Mouse (Mus musculus): ENCODE results near the gene Vps8. TPM values are rescaled to one million over a fixed set of nuclear protein-coding genes. Genes with fewer than 3 reads are reported as not detected.

Vps8 gene
- total RNA-seq, 1 experiment from 2014 or later = 27.7 TPM

DNA sequence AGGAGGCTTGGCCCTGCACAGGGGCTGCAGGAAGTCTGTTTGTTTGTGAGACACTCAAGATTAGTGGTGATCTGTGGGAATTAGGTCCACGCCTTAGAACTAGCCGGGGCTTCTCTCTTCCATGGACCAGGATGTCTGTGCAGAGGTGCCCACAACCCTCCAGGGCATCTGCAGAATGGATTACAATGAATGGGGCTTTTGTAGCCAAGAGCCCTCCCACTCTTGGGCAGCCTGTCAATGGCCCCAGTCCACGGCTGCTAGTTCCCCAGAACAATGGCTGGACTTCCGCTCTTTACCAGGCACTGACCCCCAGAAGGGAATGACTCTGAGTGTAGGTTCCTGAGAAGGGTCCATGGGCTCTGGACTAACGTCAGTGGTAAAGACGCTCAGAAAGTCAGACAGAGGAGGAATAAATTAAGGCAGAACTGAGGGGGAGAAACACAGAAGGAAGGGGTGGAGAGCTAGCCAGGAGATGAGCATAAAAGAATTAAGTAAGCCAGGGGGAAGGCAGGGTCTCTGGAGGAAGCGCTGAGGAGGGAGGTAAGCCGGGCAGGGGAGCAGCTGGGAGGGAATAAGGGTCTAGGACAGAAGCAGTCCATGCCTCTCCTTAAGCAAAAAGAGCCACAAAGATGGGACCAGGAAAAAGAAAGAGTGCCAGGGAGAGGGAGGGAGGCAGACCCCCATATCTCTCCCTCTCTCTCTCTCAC lies 24.4 kb upstream of the Vps8 start:
- no peak for ATAC-seq (replicated peaks in 1 of 2; ENCODE audit: insufficient read depth in 1 of 2, low FRiP score in 2 of 2, low TSS enrichment in 1 of 2, low read depth in 1 of 2, poor library complexity in 2 of 2, severe bottlenecking in 2 of 2)

DNA sequence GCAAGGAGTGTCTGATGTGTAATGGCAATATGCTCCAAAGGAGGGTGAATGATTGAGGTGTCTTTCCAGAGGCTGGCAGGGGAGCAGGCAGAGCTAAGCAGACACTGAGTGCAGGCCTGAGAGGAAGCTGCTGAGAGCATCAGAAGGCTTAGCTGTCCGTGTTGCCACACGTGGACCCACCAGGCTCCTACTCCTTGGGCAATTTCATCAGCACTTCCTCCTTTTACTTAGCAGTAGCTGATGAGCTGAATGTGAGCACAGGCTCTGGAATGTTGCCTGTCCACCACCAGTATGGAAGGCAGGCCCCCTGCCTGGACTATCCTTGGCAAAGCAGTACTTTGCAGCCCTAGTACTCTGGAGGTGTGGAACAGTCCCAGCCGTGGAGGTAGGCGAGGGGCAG lies 23.0 kb upstream of the Vps8 start:
- ATAC-seq (replicated peaks in 1 of 2; ENCODE audit: insufficient read depth in 1 of 2, low FRiP score in 2 of 2, low TSS enrichment in 1 of 2, low read depth in 1 of 2, poor library complexity in 2 of 2, severe bottlenecking in 2 of 2) = peak in 1 of 2 experiments; percentile 47; a peak in 1 of 4 replicates

DNA sequence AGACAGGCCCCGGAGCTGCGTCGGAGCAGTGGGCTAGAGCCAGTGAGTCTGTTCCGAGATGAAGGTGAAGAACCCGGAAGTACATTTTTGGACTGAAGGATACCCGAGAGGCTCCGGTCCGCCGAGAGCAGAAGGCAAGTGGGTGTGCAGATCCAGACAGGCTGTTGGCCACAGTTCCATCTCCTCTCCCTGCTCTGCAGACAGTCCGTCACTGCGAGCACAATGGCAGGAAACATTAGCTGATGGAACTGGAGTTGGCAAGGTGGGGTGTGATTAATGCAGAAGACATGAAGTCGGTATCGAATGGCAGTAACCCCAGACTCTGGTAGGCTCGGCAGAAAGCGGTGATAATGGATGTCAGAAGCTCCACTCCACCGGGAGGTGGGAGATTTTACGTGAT lies 20.9 kb upstream of the Vps8 start:
- no peak for ATAC-seq (replicated peaks in 1 of 2; ENCODE audit: insufficient read depth in 1 of 2, low FRiP score in 2 of 2, low TSS enrichment in 1 of 2, low read depth in 1 of 2, poor library complexity in 2 of 2, severe bottlenecking in 2 of 2)

DNA sequence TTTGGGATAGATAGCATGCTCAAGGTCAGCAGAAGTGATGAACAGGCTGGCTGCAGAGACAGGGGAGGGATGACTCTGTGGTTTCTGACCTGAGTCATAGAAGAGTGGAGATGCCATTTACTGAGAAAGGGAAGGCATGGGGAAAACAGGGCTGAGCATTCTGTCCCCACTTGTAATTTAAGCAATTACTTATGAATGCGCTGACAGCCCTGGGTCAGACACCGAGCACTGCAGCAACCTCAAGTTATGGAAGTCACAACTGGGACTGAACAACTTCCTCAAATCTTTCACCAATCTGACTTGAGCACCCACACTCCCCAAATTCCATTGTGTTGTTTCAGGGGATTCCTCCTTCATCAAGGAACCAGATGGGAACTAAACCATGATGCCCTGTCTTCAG lies 19.5 kb upstream of the Vps8 start:
- ATAC-seq (replicated peaks in 1 of 2; ENCODE audit: insufficient read depth in 1 of 2, low FRiP score in 2 of 2, low TSS enrichment in 1 of 2, low read depth in 1 of 2, poor library complexity in 2 of 2, severe bottlenecking in 2 of 2) = 0 out of 4 replicates have a peak, but pooled peaks of 1 of the 2 experiments have one; percentile 37

DNA sequence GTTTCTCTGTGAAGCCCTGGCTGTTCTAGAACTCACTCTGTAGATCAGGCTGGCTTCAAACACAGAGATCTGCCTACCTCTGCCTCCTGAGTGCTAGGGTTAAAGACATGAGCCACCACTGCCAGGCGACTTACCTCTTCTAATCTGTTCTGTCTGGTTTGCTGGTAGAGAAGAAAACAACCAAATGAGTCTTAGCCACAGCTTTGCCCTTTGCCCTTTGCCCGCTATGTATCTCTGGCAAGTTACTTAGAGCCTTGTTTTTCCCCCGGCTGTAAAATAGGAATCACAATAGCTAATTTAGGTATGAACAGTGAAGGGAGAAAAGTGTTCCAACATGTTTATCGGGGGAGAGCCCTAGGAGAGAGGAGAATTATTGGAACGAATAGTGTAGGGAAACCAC lies 18.3 kb upstream of the Vps8 start:
- no peak for ATAC-seq (replicated peaks in 1 of 2; ENCODE audit: insufficient read depth in 1 of 2, low FRiP score in 2 of 2, low TSS enrichment in 1 of 2, low read depth in 1 of 2, poor library complexity in 2 of 2, severe bottlenecking in 2 of 2)

DNA sequence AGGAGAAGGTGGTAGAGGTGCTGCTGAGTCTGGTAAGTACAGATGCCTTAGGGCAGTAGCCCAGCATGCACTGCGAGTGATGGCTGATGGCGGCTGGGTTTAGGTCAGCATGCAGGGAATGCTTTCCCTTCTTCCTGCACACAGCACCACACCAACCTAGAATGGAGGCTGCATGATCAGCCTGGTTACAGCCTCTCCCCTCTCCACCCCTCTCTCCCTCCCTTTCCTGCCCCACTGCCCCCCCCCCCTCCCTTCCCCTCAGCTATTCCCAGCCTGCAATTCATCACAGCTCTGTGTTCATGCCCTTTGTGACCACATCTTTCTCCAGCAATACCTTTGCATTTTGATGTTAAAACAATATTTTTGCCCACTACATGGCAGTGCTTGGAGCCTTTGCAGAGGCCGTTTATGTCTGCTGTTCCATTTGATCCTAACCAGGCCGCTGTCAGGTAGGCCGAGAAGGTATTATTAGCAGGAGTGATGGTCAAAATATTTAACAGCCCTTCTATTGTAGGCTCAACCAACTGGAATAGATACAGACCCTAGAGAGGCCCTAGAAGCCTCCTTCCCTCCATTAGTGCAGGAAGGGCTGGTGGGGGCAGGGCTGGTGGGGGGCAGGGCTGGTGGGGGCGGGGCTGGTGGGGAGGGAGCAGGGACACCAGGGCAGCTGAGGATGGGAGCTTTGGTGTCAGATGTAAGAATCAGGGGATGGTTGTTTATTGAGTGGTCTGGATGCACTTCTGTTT lies 17.5 kb upstream of the Vps8 start:
- no peak for ATAC-seq (replicated peaks in 1 of 2; ENCODE audit: insufficient read depth in 1 of 2, low FRiP score in 2 of 2, low TSS enrichment in 1 of 2, low read depth in 1 of 2, poor library complexity in 2 of 2, severe bottlenecking in 2 of 2)

DNA sequence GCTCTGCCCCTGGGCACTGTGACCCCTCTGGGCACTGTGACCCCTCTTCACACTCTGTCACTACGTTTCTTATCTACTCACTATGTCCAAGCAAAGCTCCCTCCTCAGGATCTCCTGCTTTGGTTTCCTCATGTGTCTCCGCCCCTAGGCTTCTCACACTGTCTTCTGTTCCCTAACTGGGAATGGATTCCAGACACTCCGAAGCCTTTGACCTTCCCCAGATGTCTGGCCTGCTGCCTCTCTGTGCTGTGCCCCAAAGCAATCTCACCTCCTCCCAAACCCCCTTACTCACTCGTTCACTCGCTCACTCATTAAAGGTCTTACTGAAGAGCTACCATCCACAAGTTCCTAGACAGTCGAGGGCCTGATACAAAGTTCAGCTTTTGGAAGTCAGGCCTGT lies 16.8 kb upstream of the Vps8 start:
- ATAC-seq (replicated peaks in 1 of 2; ENCODE audit: insufficient read depth in 1 of 2, low FRiP score in 2 of 2, low TSS enrichment in 1 of 2, low read depth in 1 of 2, poor library complexity in 2 of 2, severe bottlenecking in 2 of 2) = no peak

DNA sequence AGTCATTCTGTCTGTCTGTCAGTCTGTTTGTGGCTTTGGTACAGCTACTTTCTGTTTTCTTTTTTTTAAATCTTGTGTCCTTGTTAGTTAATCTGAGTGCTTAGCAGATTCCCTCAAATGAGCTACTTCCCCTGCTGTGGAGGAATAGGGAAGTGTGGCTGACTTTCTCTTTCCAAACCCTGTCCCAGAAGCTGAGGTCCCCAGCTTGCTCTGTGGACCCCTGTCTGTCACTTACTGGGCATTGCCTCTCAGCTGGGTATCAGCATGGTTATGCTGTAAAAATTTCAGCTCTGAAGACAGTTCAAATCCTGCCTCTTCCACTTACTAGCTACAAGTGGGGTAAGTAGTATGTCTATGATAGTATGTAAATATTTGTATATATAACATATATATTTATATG lies 11.1 kb upstream of the Vps8 start:
- peak; percentile 25 to 57; a peak in 3 of 4 replicates for ATAC-seq (replicated peaks in 1 of 2; ENCODE audit: insufficient read depth in 1 of 2, low FRiP score in 2 of 2, low TSS enrichment in 1 of 2, low read depth in 1 of 2, poor library complexity in 2 of 2, severe bottlenecking in 2 of 2)

DNA sequence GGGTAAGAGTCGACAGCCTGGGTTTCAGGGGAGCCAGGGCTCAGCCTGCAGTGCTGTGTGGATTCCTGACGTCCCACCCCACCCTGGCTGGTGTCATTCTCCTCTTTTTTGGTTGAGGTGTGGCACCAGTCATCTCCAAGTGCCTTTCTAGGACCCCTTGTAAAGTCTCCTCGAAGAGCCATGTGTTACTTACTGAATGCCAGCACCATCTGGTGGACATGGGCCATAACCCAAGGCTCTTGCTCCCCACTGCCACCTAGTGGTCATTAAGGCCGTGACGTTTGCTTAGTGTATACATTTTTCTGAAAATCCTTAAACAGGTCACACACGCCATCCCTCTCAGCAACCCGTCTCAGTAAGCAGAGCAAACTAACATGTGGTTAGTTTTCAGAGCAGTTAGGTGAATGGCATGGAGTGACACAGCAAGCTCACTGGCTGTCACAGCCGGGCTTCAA lies 10.3 kb upstream of the Vps8 start:
- peak; percentile 87 for ATAC-seq (replicated peaks in 1 of 2; ENCODE audit: insufficient read depth in 1 of 2, low FRiP score in 2 of 2, low TSS enrichment in 1 of 2, low read depth in 1 of 2, poor library complexity in 2 of 2, severe bottlenecking in 2 of 2)

DNA sequence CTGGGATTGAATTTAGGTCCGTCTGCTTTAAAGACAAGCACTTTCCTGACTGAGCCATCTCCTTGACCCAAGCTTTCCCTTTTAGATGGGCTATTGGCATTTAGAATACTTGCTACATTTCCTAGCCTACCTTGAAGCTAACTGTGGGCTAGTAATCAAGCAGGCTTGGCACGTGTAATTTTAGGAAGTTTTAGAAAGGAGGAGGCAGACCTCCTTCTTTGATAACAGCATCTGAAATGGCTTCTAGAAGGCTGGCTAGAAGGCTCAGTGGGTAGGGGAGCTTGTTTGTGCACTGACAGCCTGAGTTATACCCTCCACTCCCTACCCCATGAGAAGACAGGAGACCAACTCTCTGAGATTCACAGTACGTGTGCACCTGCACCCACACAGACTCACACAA lies 9.1 kb upstream of the Vps8 start:
- no peak for ATAC-seq (replicated peaks in 1 of 2; ENCODE audit: insufficient read depth in 1 of 2, low FRiP score in 2 of 2, low TSS enrichment in 1 of 2, low read depth in 1 of 2, poor library complexity in 2 of 2, severe bottlenecking in 2 of 2)

DNA sequence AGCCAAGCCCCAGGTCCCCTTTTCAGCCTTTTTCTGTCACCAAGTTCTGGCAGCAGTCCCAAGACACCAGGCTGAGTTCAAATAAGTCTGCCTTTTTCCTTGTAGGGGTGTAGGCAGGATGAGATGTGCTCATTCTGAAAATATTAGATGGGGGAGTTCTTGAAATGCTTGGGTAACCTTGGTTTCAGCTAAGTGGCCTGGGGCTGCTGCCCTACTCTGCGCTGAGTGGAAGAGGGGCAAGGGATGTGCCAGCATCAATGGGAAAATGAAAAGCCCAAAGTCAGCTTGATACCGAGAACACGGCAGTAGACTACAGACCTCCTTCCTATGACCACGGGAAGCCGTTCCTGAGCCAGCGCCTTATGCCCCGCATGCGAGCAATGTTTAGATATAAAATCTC lies 7.8 kb upstream of the Vps8 start:
- ATAC-seq (replicated peaks in 1 of 2; ENCODE audit: insufficient read depth in 1 of 2, low FRiP score in 2 of 2, low TSS enrichment in 1 of 2, low read depth in 1 of 2, poor library complexity in 2 of 2, severe bottlenecking in 2 of 2) = no peak

DNA sequence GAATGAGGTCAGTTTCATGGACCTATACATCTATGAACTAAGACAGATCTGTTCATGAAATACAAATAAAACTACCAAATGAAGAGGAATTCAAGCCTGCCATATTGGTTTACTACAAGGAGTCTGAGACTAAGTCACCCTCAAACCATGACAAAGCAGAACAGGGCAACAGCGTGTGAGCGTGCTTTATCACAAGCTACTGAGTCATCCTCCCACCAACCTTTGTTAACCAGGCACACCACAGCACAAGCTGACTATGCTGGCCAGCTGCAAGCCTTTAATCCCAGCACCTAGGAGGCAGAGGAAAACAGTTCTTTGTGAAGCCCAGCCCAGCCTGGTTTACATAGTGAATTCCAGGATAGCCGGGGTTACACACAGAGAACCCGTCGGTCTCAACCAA lies 4.9 kb upstream of the Vps8 start:
- no peak for ATAC-seq (replicated peaks in 1 of 2; ENCODE audit: insufficient read depth in 1 of 2, low FRiP score in 2 of 2, low TSS enrichment in 1 of 2, low read depth in 1 of 2, poor library complexity in 2 of 2, severe bottlenecking in 2 of 2)

DNA sequence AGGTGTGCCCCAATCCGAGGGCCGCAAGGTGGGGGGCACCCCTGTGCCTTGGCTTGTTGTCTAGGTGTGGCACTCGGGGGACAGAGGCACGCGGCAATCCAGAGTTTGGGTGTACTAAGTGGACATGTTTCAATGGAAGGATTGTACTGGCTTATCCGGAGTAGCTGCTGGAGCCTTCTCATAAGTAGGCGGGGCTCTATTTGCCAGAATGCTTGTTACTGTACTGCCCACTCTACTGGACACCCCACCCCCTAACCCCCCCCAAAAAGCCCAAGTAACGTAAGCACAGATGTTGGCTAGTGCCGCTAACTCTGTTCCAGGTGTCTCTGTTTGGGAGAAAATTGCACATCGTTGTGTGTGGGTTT lies 610 bp downstream of the Vps8 start:
- peak in 1 of 2 experiments; percentile 43; a peak in 2 of 4 replicates for ATAC-seq (replicated peaks in 1 of 2; ENCODE audit: insufficient read depth in 1 of 2, low FRiP score in 2 of 2, low TSS enrichment in 1 of 2, low read depth in 1 of 2, poor library complexity in 2 of 2, severe bottlenecking in 2 of 2)

DNA sequence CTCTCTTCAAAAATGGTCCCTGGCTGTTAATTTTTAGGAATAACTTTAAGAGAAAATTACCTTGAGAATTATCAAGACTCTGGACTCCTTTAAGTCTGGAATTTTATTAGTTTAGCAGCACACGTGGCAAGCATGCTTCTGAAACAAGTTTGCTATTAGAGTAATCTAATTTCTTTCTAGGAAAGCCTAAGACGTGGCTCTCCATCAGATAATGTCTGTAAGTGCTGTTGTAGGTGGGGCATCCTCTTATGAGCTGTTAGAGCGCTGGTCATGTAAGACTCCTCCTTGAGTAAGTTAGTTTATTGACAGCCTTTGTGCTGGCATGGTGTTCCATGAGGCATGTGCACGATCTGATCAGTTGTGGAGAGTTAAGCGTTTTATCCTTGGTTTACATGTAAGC lies 5.2 kb downstream of the Vps8 start:
- ATAC-seq (replicated peaks in 1 of 2; ENCODE audit: insufficient read depth in 1 of 2, low FRiP score in 2 of 2, low TSS enrichment in 1 of 2, low read depth in 1 of 2, poor library complexity in 2 of 2, severe bottlenecking in 2 of 2) = no peak

DNA sequence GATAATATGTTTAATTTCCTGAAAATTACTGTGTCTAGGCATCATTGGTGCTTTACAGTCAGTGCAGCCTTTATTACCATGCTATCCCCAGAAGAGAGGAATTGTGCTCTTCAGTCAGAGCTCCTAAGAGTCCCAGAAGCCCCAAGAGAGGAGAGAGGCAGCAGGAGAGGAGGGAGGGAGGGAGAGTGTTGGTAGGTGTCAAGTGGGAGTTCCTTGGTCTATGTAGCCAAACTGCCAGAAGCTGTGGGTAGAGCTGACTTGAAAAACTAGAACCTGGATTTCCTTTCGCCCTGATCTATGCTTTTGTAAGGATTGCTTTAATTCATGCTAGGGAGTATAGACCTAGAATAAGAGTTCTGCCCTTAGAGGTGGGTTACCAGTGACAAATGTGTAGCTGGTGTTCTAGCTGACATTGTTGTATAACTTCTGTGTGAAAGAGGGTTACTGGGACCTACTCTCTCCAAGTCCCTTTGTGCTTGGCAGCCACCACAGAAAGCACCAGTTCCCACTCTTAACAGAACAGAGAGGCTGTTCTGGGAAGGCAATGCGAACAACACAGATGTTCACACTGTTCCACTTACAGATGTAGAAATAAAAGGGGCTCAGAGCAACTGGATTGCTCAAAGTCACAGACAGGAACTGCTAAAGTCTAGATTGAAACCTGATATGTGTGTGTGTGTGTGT lies 7.6 kb downstream of the Vps8 start:
- ATAC-seq (replicated peaks in 1 of 2; ENCODE audit: insufficient read depth in 1 of 2, low FRiP score in 2 of 2, low TSS enrichment in 1 of 2, low read depth in 1 of 2, poor library complexity in 2 of 2, severe bottlenecking in 2 of 2) = no peak

DNA sequence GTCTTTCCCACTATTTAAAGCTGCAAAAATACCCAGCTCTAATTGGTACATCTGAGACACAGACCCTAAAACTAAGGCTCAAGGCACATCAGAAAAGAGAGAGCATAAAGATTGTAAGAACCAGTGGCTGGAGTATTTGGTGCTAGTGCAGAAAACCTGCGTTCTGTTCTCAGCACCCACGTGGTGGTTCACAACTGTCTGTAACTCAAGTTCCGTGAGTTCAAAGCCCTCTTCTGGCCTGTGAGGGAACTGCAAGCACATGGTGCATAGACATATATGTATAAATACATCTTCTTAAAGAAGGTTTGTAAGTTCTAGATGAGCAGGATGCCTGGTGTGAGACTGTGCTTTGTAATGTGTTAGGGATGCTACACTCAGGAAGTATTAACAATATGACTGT lies 8.7 kb downstream of the Vps8 start:
- no peak for ATAC-seq (replicated peaks in 1 of 2; ENCODE audit: insufficient read depth in 1 of 2, low FRiP score in 2 of 2, low TSS enrichment in 1 of 2, low read depth in 1 of 2, poor library complexity in 2 of 2, severe bottlenecking in 2 of 2)

DNA sequence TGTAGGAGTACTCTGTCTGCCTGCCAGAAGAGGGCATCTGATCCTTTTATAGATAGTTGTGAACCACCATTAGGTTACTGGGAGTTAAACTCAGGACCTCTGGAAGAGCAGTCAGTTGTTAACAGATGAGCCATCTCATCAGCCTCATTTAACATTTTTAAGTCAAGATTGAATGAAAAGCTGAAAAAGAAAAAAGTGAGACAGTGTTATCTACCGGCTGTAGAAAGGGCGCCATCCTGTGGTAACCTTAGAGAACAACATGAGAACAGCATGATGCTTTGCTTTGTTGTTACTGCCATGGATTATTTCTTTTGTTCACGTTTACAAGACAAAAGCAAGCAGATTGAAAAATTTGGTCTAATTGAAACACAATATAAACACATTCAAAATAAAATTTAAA lies 10.6 kb downstream of the Vps8 start:
- ATAC-seq (replicated peaks in 1 of 2; ENCODE audit: insufficient read depth in 1 of 2, low FRiP score in 2 of 2, low TSS enrichment in 1 of 2, low read depth in 1 of 2, poor library complexity in 2 of 2, severe bottlenecking in 2 of 2) = no peak

DNA sequence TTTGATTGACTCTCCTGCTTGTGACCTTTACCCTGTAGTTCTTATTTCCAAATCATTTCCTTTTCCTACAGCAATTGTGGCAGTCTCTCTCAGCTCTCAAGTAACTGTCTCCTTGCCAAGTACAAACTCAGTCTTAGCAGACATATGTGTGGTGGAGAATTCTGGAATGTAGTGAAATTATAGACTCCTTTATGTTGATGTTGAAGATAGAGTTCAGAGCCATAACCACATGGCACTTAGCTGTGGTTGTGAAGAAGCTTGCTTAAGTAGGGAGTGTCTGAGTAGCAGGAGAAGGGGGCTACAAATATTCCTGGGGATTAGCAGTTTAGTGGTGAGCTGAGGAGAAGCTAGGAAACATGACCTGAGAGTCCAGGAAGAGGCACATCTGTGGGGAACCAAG lies 18.1 kb downstream of the Vps8 start:
- ATAC-seq (replicated peaks in 1 of 2; ENCODE audit: insufficient read depth in 1 of 2, low FRiP score in 2 of 2, low TSS enrichment in 1 of 2, low read depth in 1 of 2, poor library complexity in 2 of 2, severe bottlenecking in 2 of 2) = no peak
